Mouse (Mus musculus): ENCODE data around the gene March5. TPM values are rescaled to one million over a fixed set of nuclear protein-coding genes. Genes with fewer than 3 reads are reported as not detected.
A peak's percentile ranks its signal among the peaks of the same experiment; 100 is the strongest.
"Not testable (repeated sequence)": the region's sequence is repeated elsewhere in the genome, so short reads cannot be mapped to it uniquely, and the experiment has no call there.

The March5 gene
- polyA plus RNA-seq, 1 experiment = 87.5 TPM

DNA sequence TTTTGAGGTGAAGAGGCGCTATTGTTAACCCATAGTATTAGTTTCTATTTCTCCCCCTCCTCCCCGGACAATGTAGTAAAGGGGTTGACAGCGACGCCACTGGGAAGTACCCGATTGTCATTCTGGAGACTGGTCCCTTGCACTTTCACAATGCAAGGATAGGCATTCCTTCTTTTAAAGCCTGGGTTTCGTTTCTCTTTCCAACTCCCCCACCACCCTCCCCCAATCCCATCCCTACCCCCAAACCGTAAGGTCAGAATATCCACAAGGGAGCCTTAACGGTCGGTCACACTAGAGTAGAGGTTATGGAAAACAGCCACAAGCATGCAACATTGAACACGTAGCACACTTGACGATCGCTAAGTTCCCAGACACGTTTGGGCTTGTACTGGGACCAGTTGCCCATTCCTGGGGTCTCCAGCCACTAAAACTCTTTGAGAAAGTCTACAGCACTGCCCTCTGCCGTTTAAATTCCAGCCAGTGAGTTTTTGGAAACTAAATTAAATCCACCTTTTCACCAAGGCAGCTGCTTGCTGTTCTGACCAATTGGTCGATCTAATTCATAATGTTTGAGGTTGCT is 923 bp downstream of the March5 start, which contains the start of gene Cpeb3:
Gene Cpeb3 (minus strand): TSS at position 426 of the 580 bp plus-strand sequence.
- TF ChIP-seq CTCF (IDR thresholded peaks at IDR 0.05; ENCODE audit: low read depth, low read length) = peak; percentile 24; the same call in 1 of the 2 replicates
- TF ChIP-seq POLR2A (IDR thresholded peaks at IDR 0.05; ENCODE audit: borderline replicate concordance, low read depth, low read length) = no peak
- peak within 1 kb of the TSS; percentile 88 for H3K27ac ChIP-seq (ENCODE audit: insufficient read depth, low read depth, low read length)
- peaks cover 9% of the 10 kb centered on the region for H3K4me1 ChIP-seq (ENCODE audit: control insufficient read depth, insufficient read depth, low read length)
- peak within 1 kb of the TSS; percentile 99 for H3K4me3 ChIP-seq (ENCODE audit: insufficient read depth, low read length)

DNA sequence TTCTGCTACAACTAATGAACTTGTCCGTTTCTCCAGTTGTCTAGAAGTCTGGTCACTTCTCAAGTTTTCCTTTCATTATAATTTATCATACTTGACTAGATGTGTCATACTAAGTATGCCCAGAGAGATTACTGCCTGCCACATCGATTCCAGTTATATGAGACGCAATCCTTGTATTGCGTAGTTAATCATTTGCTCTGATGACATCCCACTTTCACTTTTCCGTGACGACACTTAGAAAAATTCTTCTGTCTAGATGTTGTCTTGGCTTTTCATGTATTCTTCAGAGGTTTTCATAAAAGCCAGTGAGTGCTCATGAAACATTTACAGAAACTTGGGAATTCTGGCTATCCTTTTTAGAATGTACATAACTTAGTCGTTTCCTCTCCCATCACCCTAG is 1.6 kb downstream of the March5 start:
- peak overlapping the region; percentile 99 for H3K4me3 ChIP-seq (ENCODE audit: insufficient read depth, low read length)
- H3K27ac ChIP-seq (ENCODE audit: insufficient read depth, low read depth, low read length) = no peak overlapping the region
- TF ChIP-seq POLR2A (IDR thresholded peaks at IDR 0.05; ENCODE audit: borderline replicate concordance, low read depth, low read length) (no peak), CTCF (IDR thresholded peaks at IDR 0.05; ENCODE audit: low read depth, low read length) (no peak)
- H3K4me1 ChIP-seq (ENCODE audit: control insufficient read depth, insufficient read depth, low read length) = peaks cover 9% of the 10 kb centered on the region

DNA sequence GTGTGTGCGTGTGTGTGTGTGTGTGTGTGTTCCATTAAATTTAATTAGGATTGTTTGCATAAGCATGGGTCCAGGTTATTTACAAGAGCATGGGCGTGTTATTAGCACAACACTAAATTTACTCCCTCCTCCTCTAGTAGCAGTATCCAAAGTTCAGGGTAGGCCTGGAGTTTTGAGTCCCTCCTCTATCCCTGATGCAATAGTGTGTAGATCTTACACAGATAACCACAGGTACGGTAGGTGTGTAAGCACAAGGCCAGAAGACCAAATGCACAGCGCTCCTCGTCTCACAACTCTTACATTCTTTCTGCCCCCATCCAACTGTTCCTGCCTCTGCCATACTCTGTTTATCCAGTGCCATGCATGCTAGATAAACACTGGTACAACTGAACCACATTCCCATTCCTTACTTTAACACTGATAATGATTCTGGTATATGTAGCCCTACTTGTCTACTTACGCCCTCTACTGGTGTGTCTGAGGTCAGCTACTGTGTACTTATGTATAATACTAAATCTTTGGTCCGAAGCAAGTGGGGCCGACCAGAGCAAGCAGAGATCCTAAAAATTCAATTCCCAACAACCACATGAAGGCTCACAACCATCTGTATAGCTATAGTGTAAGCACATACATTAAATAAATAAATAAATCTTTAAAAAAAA is 2.3 kb downstream of the March5 start:
- Histone ChIP-seq H3K4me3 (ENCODE audit: insufficient read depth, low read length) (0 out of 2 replicates have a peak overlapping the region, but pooled peaks have one; percentile 99), H3K27ac (ENCODE audit: insufficient read depth, low read depth, low read length) (no peak overlapping the region), H3K4me1 (ENCODE audit: control insufficient read depth, insufficient read depth, low read length) (peaks cover 9% of the 10 kb centered on the region)
- TF ChIP-seq CTCF (IDR thresholded peaks at IDR 0.05; ENCODE audit: low read depth, low read length) (no peak), POLR2A (IDR thresholded peaks at IDR 0.05; ENCODE audit: borderline replicate concordance, low read depth, low read length) (no peak)

GRCm38 (mm10) chr19:37210457-37210856 is 3.1 kb downstream of the March5 start:
- no peak for TF ChIP-seq CTCF (IDR thresholded peaks at IDR 0.05; ENCODE audit: low read depth, low read length)
- H3K4me3 ChIP-seq (ENCODE audit: insufficient read depth, low read length) = no peak overlapping the region
- no peak overlapping the region for H3K27ac ChIP-seq (ENCODE audit: insufficient read depth, low read depth, low read length)
- peaks cover 9% of the 10 kb centered on the region for H3K4me1 ChIP-seq (ENCODE audit: control insufficient read depth, insufficient read depth, low read length)

GRCm38 (mm10) chr19:37211416-37211815 is 4.1 kb downstream of the March5 start:
- no peak overlapping the region for H3K27ac ChIP-seq (ENCODE audit: insufficient read depth, low read depth, low read length)
- peaks cover 7% of the 10 kb centered on the region for H3K4me1 ChIP-seq (ENCODE audit: control insufficient read depth, insufficient read depth, low read length)
- no peak for TF ChIP-seq CTCF (IDR thresholded peaks at IDR 0.05; ENCODE audit: low read depth, low read length)
- H3K4me3 ChIP-seq (ENCODE audit: insufficient read depth, low read length) = no peak overlapping the region

DNA sequence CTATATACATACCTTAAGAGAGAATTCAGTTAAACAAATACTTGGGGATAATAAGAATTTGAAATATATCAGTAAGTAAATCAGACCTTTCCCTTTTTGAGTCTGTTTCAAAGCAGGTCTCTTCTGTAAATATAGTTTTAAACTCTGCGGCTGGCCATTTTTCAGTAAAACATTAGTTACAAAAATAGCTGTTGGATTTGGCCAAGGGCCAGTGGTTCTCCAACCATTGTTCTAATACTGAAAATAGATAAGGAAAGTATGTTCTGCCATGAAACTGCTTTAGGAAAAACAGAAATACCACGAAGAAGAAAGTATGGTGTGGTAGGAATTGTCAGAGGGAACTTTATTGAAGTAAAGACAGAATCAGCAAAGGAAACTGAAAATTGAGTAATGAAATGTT is 7.4 kb downstream of the March5 start:
- Histone ChIP-seq H3K27ac (ENCODE audit: insufficient read depth, low read depth, low read length) (no peak overlapping the region), H3K4me3 (ENCODE audit: insufficient read depth, low read length) (no peak overlapping the region), H3K4me1 (ENCODE audit: control insufficient read depth, insufficient read depth, low read length) (peaks cover 2% of the 10 kb centered on the region)
- TF ChIP-seq CTCF (IDR thresholded peaks at IDR 0.05; ENCODE audit: low read depth, low read length) = no peak
- no peak for TF ChIP-seq POLR2A (IDR thresholded peaks at IDR 0.05; ENCODE audit: borderline replicate concordance, low read depth, low read length)

- H3K27ac ChIP-seq (ENCODE audit: insufficient read depth, low read depth, low read length) = no peak overlapping the region
- no peaks in the 10 kb centered on the region for H3K4me1 ChIP-seq (ENCODE audit: control insufficient read depth, insufficient read depth, low read length)
- H3K4me3 ChIP-seq (ENCODE audit: insufficient read depth, low read length) = no peak overlapping the region
- TF ChIP-seq CTCF (IDR thresholded peaks at IDR 0.05; ENCODE audit: low read depth, low read length) (no peak), POLR2A (IDR thresholded peaks at IDR 0.05; ENCODE audit: borderline replicate concordance, low read depth, low read length) (no peak)
These were observed 18.0 kb downstream of the March5 start for GRCm38 (mm10) chr19:37225197-37225862.

- H3K27ac ChIP-seq (ENCODE audit: insufficient read depth, low read depth, low read length); H3K4me1 ChIP-seq (ENCODE audit: control insufficient read depth, insufficient read depth, low read length); H3K4me3 ChIP-seq (ENCODE audit: insufficient read depth, low read length): not testable (repeated sequence)
These were observed 25.3 kb downstream of the March5 start for GRCm38 (mm10) chr19:37232598-37232997.

DNA sequence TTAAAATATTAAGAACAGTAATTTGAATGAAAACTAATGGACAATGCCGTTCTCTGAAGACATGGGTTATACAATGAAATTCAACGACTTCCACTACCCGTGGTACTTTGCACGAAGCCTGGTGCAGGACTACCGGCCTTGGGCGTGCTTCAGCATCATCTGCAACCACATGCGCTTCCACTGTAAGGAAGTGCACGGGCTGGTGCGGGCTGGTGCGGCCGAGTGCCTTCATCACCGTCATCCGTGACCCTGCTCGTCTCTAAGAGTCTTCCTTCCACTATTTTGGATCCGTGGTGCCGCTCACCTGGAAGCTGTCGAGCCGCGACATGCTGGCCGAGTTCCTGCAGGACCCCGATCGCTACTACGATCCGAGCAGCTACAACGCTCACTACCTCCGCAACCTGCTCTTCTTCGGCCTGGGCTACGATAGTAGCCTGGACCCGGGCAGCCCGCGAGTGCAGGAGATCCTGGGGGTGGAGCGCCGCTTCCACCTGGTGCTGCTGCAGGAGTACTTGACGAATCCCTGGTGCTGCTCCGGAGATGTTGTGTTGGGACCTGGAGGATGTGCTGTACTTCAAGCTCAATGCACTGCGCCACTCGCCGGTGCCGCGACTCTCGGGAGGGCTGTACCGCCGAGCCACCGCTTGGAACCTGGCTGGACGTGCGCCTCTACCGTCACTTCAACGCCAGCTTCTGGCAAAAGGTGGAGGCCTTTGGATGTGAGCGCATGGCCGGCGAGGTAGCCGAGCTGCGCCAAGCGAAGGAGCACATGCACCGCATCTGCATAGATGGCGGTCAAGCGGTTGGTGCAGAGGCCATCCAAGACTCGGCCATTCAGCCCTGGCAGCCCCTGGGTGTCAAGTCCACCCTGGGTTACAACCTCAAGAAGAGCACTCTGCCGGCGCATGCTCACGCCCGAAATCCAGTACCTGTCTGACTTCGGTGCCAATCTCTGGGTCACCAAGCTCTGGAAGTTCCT is 26.5 kb downstream of the March5 start:
- peak overlapping the region; percentile 31 for H3K4me3 ChIP-seq (ENCODE audit: insufficient read depth, low read length)
- H3K27ac ChIP-seq (ENCODE audit: insufficient read depth, low read depth, low read length) = no peak overlapping the region
- peaks cover 16% of the 10 kb centered on the region for H3K4me1 ChIP-seq (ENCODE audit: control insufficient read depth, insufficient read depth, low read length)
- no peak for TF ChIP-seq POLR2A (IDR thresholded peaks at IDR 0.05; ENCODE audit: borderline replicate concordance, low read depth, low read length)
- TF ChIP-seq CTCF (IDR thresholded peaks at IDR 0.05; ENCODE audit: low read depth, low read length) = no peak

Measured in bone marrow macrophage, adult 2 months (primary cell).